Mouse (Mus musculus): ENCODE results near the gene Fth1.
"Not testable (repeated sequence)": the region's sequence is repeated elsewhere in the genome, so short reads cannot be mapped to it uniquely, and the experiment has no call there.

The Fth1 gene

DNA sequence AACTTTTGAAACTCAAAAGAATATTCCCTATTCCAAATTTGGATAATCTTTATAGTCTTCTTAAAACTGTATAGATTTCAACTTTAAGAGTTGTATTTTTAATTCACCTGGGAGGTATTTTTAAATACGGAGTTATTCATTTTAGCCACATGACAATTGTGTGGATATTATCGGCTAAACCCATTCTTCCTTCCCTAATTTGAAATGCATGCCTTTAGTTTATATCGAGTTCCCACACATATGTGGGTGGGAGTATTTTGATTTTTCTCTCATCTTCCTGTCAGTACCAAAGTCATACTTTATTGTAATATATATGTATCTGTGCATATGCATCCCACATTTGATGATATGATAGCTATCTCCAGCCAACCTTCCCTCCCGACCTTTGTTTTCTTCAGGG, at the start of gene Fth1:
Gene Fth1, plus strand, starts transcription at position 341 of the 400 bp plus-strand sequence.
- DNase-seq (ENCODE audit: low spot score), result no peak

DNA sequence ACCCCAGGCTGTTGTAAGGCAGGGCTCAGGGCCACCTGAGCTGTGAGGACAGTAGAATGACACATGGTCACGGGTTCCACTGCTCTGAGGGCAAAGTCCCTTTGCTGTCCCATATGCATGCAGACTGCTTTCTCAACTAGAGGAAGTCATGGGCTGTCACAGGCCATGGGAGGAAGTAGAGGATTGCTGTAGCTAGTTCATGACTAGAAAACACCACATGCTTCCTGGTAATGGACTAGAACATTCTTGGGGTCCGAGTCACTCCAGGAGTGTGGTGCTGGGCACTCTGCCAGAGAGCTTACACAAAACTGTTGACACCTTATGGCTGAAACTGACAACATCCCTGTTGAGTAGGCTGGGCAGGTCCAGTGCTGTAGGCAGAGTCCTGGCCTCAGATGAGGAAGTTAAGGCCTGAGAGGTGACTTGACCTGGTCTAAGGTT, 49.2 kb upstream of the Fth1 start:
- not testable (repeated sequence) for DNase-seq (ENCODE audit: low spot score)

DNA sequence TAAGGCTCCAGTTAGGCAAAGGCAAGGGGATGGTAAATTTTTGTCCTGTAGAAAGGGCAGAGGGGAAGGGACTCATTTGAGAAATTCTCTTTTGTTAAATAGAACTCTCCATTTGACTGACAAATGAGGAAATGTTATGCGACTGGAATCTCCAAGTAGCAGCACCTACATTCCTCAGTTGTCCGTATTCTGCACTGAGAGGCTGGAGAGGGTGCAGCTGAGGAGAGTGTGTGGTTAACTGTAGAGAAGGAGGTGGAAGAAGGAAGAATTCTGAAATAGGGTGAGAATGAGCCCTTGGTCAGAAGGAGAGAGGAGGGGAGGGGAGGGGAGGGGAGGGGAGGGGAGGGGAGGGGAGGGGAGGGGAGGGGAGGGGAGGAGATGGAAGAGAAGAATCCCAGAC, 46.5 kb upstream of the Fth1 start:
- DNase-seq (ENCODE audit: low spot score), result no peak

DNA sequence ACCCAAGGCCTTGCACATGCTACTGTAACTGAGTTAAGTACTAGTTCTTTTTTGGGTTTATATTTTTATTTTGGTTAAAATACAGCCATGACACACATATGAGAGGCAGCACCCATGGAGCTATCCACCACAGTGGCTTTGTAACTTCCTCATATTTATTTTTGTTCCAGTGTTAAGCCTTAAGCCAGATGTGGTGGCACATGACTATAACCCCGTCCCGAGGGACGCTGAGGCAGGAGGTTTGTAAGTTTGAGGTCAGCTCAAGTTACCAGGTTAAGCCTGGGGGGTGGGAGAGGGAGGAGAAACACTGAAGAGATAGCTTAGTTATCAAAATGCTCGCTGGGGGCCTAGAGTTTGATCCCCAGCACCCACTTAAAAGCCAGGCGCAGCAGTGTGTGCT, 43.8 kb upstream of the Fth1 start:
- DNase-seq (ENCODE audit: low spot score), result no peak

DNA sequence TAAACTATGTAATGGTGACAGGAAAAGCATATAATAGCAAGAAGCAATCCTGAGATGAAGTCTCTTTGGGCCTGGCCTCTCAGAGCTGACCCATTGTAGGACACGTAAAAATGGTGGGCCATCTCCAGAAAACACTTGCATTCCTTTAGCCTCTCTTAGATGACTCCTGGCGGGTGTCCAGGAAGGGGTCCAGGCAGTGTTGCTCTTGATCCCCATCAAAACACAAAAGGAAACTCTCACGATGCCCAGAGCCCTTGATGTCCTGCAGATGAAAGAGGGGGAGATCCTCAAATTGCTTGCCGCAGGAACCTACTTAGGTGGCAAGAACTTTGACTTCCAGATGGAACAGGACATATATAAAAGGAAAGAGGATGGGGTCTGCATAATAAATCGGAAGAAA, 43.0 kb upstream of the Fth1 start:
- no peak for DNase-seq (ENCODE audit: low spot score)

DNA sequence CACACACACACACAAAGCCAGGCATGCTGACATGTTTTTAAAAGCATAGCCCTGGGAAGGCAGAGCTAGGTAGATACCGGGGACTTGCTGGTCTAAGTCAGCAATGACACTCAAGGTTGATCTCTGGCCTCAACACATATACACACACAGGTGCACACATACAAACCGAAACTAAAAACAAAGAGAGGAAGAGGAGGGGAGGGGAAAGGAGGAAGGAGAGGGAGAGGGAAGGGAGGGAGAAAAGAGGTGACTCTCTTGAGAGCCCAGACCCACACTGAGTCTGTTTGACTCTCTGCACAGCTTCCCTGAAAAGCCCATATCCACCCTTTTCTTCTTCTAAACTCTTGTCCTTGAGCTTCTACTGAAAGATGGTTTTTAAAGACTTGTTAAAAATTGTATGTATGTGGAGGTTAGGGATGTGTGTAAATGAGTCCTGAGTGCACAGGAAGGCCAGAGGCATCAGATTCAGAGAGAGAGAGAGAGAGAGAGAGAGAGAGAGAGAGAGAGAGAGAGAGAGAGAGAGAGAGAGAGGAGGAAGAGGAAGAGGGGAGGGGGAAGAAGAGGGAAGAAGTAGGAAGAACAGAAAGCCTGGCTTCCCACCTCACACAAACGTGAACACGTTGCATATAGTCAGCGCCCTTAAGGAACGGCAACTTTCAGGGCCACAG, 42.1 kb upstream of the Fth1 start:
- DNase-seq (ENCODE audit: low spot score), result no peak

DNA sequence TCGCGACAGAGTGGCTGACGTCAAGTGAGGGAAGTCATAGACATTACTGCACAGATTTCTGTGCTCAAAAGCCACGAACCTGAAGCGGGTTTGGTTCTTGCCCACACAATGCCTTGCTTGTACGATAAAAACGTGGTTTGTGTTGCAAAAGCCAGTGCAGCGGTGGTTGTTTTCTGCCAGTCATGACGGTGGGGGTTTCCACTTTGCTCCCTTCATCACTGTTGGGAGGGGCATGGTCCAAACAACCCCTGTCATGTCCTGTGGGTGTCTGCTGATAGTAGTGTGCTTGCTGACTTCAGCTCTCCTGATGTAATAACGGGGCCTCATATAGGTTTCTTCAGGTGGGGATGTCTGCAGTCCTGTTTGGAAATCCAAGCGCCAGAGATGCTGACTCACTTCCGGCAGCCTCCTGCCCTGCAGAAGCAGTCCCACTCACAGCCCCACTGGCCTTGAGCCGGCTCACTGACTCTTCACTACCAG, 41.5 kb upstream of the Fth1 start:
- no peak for DNase-seq (ENCODE audit: low spot score)

DNA sequence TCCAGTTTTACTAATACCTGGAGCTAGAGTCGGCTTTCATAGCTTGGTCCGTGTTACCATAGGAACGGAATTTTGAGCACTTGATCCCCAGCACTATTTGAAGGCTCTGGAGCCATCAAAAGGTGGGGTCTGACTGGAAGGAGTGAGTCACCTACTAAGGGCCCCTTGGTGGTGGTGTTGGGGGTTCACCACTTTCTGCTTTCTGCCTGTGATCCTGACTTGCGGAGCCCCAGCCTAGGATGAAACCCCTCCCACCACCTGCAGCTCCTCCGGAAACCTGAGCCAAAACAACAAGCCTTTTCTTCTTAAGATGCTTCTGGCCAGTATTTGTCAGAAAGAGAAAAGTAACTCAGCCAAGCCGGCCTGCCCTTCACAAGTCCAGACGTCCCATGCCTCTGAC, 40.6 kb upstream of the Fth1 start:
- no peak for DNase-seq (ENCODE audit: low spot score)

DNA sequence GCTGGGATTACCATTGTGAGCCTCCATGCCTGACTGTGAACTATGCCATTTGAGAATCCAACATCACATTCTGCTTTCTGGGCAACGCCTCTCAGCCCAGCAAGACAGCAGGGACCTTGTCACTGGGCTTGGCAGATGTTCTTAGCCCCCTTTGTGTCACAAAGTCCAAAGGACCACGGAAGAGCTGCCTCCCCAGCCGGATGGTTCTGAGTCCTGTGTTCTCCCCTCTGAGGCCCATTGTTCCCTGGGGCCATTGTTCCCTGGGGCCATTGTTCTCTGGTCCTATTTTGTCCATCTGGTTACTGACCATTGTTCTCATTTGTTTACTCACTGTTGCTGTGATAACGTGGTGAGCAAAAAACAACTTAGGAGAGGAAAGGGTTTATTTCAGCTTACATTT, 39.5 kb upstream of the Fth1 start:
- peak; percentile 46 for DNase-seq (ENCODE audit: low spot score)

DNA sequence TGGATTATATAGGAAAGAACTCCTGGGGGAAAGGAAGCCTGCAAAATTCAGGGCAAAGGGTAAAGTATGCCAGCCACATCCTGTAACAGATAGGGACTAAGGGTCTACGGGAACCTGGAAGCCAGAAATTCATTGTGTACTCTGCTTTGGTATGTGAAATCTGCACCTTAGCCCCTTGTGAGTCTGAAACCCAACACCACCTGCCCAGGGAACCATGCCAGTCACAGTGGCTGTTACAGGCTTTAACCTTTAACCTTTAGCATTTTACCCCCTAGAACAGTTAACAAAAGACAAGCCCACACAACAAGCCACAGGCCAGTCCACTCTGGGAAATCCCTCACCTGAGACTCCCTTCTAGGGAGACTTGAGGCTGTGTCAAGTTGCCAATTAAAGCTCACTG, 38.6 kb upstream of the Fth1 start:
- no peak for DNase-seq (ENCODE audit: low spot score)

DNA sequence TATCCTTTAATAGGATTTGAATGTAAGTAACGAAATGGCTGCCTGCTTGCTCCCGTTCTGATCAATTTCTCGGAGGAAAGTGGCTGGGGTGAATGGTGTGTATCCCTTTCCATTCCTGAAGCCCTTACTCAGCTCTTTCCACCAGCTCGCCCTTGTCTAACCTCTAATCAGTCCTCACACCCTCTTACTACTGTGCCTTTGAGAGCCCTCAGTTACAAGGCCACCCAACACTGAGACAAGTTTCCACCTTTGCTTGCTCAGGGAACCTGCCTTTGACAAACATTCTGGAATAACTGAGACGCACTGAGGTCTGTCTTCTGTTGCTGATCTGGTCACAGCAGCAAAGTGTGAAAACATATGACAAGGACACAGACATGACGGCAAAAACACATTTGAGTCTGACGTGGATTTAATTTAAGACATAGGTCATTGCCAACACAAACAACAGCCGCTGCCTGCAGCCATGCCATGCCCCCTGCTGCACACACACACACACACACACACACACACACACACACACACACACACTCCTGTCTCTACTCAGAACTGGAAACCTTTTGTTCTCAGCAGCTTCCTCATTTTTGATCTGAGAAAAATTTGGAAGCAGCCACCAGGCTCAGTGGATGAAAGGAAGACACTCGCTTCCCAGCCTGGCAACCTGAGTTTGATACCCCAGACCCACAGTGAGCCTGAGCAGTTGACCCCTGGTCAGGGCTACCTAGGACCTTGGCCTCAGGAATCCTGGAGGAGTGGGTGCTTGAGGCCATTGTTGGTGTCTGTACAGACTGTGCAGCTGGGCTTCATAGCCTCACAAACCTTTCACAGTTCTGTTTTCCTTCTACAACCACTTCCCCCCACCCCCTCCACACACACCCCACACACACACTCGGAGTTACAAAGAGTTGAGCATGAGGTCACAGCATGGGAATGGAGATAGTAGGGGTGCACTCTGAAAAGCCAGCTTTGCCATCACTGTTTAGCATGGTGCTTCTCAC, 37.6 kb upstream of the Fth1 start:
- DNase-seq (ENCODE audit: low spot score), result no peak

DNA sequence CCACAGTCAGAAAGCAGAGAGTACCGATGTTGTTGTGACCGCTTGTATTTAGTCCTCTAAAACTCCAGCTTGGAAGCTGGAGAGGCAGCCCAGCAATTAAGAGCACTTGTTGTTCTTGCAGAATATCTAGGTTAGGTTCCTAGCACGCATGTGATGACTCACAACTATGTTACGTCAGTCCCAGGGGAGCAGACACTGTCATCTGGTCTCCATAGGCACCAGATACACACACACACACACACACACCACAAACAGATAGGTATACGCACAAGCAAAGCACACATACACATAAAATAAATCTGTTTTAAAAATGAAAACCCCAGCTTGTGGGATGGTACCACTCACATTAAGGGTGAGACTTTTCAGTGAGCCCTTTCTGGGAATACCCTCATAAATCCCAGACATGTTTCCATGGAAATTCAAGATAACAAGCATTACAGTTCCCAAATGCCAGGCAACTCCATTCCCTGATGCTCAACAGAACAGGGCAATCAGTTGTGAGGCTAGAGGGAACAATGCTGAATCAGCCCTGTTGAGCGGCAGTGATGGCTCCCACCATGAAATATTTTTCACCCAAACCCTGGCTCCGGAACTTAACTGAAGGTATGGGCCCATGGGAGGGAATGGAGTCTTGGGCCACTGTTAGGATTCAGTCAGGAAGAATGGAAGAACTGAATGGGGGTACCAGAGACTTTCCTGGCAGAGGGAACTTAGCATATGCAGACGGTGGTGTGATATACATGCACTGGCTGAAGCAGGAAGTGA, 34.4 kb upstream of the Fth1 start:
- no peak for DNase-seq (ENCODE audit: low spot score)

DNA sequence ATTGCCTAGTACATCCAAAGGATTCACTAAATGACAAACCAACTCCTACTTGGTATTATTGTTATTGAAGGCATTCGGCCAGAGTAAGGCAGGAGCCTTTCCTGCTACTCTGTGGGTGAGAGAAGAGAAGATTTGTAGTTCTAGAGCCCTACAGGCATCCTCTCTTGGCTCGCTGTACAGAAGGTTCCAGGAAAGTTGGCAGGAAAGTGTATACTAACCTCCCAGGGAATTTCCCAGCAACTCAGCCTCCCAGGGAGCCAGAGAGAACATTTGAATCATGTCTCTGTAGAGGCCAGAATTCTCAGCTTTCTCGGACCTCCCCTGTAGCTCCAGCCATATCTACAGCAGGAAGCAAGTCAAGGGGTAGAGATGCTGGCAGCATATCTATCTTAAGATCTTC, 33.4 kb upstream of the Fth1 start:
- DNase-seq (ENCODE audit: low spot score), result no peak

DNA sequence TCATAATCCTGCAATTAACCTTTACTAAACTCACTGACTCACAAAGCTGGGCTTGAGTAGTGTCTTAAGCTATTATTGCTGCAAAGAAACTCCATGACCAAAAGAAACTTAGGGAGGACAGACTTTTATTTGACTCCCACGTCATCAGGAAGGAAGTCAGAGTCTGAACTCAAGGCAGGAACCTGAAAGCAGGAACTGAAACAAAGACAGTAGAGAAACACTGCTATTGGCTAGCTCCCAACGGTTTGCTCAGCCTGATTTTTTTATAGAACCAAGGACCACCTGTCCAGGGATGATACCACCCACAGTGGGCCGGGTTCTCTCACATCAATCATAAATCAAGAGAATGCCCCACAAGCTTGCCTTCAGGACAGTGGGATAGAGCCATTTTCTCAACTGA, 28.0 kb upstream of the Fth1 start:
- no peak for DNase-seq (ENCODE audit: low spot score)

DNA sequence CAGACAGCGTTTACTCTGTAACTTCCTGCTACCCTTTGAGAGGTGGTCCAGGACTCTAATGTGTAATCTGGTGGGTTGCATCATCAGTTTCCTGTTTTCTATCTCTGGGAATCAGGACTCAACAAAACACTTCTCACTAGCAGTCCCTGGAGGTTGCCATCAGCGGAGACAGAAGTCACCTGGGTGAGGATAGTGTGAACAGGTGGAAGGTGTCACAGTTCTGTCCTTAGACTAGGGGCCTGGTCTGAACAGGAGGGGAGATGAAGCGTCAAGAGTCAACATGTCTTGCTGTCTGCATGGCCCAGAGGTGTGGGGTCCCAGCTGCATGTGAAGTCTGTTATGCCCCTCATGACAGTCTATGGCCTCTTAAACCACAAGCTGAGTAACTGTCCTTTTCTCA, 27.5 kb upstream of the Fth1 start:
- no peak for DNase-seq (ENCODE audit: low spot score)

DNA sequence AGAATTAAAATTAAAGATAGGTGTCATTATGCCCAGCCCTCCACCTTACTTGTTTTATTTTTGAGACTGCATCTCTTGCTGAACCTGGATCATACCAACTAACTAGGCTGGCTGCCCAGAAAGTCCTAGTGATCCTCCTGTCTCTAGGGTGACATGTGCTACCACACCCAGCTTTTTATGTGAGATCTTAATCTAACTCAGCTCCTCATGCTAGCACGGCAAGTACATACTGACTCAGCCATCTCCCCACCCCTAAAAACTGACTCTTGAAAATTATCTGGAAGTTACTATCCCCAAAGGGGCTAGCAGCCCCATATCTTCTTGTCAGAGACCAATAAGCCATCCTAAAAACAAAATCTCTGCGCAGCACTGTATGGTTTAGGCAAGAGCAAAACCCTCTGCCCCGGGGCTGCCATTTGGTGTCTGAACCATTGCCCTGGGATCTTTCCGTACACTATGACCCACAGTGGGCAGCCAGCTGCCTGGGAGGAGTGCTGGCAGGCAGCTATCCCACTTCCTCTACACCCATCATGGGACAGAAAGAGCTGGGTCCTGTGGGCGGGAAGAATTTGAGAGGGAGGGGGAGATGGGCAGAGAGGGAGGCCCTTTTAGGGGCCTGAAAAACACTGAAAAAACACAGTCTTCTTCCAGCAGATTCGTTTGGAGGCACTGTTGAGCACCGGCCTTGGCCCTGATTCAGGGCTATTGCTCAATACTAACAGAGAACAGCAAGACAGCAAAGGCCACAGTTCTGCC, 26.2 kb upstream of the Fth1 start:
- DNase-seq (ENCODE audit: low spot score), result peak; percentile 54

DNA sequence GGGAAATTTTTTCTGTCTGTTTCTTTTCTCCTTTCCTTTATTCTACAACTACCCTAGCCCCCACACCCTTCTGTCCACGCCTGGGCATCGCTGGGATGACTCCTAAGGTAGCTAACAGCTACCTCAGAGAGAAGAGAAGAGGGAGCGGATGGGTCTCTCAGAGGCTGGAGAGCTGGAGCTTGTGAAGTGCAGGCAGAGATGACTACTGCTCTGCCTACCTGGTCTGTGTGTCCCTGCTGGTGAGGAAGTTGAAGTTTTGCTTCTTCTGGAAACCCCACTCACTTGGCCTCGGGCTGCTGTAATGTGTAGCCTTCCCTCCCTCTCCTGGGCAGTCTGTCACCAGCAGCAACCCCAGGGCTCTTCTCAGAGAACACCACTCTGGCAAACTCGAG, 25.6 kb upstream of the Fth1 start:
- no peak for DNase-seq (ENCODE audit: low spot score)

DNA sequence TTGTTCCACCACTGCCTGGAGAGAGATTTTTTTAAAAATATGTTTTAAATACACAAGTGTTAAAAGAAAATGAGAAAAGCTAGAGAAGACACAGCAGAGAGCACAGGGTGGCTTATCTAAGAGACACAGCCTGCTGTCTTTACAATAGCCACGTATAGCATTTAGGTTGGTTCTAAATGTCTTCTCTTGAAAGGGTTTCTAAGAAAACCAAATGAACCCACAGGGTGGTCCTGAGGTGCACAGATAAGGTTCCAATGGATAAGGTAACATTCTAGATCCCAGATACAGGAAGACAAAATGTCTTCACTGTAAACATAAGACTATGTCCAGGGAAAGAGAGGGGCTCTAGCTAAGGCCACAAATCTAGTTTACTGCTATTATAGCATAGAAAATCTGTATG, 25.0 kb upstream of the Fth1 start:
- DNase-seq (ENCODE audit: low spot score), result no peak

DNA sequence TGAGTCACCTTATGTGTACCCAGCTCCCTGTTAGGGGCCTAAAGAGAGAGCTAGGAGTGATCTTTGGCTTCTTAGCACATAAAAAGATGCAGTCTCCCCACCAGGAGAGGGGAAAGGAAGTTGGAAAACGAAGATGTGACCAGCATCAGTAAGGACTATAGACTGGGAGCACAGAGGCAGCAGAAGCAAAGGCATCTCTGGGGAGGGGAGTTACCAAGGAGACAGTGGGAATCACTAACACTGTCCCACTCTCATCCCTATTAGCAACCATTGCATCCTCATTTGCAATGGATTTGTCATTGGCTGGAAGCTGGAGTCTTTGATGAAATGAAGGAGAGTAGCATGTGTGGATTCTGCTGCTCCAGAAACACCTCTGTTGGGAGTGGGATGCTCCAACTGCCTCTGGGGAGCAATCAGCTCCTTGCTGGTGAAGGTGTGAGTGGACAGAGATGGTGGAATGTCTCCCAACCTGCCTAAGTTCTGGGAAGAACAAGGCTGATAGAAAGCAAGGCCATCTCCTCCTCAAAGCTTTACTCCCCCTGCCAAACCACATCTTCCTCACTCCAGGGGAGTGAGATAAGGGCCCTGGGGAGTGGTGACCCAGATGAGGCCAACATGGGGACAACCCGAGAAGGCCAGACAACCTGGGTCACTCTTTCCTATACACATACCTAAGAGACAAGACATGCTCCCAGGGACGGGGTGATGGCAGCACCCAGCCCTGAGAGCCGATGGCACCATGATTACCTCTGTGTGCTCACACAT, 23.6 kb upstream of the Fth1 start:
- no peak for DNase-seq (ENCODE audit: low spot score)

DNA sequence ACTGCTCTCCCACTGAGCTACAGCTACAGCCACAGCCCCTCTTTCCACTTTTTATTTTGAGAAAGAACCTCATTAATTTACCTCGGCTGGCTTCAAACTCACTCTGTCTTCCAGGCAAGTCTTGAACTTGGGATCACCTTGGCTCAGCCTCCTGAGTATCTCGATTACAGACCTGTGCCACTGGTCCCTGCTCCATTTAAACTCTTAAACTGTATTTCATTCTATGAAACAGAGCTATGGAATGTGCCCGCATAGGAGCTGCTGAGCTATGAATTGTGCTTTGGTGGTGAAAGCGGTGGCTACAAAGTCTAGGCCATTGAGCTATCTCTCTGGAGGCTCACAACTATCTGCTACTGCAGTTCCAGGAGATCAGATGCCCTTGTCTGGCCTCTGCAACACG, 22.4 kb upstream of the Fth1 start:
- DNase-seq (ENCODE audit: low spot score), result no peak

DNA sequence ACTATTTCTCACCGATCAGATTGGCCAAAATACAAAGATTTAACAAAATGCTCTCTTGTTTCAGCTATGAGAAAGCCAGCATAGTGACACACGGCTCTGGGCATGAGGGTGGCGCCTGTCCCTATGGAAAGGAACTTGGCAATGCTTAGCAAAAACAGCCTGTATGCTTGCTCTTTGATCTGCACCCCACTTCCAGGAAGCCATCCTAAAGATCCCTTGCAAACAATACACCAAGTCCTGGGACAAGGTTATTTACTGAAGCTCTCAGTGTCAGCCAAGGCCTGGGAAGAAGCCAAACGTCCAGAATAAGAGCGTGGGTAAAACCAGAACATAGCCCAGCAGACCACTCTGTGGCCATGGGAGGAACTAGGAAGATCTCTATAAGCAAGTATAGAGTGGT, 19.6 kb upstream of the Fth1 start:
- no peak for DNase-seq (ENCODE audit: low spot score)

Measured in embryo, embryonic 10.5 days (tissue).